Mouse (Mus musculus) monocyte, adult 5-6 weeks (primary cell): ENCODE measurements at regions not wholly inside any gene's neighbourhood (a gene's known extent, or its start where the extent isn't known, plus 50 kb on each side); places are given as distances from the start of the nearest gene placed in this dataset.
"Not testable (repeated sequence)": the region's sequence is repeated elsewhere in the genome, so short reads cannot be mapped to it uniquely, and the experiment has no call there.

Experiments
- ATAC-seq: fragments of 153-309, 156-312 bp; replicated peaks from 2 replicates; pipeline ENCODE4 v1.8.0; 2017; ENCODE audit warnings: mild to moderate bottlenecking; ENCODE audit not compliant: low TSS enrichment, insufficient number of reproducible peaks, severe bottlenecking, poor library complexity, low FRiP score

DNA sequence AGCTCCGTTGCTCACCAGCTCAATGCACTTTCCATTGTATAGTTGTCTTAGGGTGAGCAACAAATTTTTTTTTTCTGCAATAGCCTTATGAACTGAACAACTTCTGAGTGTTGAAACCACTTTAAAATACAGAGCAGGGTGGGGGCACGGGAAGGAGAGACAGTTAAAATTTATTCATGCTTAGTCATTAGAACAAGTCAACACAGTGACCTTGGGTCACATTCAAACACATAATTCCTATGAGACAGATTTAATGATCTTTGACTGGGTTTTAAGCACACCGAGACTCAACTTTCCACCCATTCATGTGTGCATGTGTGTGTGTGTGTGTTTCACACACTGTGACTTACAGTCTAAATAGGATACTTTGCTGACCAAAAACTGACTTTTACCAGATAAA is 121.7 kb downstream of the Car2 start:
- no peak for ATAC-seq

DNA sequence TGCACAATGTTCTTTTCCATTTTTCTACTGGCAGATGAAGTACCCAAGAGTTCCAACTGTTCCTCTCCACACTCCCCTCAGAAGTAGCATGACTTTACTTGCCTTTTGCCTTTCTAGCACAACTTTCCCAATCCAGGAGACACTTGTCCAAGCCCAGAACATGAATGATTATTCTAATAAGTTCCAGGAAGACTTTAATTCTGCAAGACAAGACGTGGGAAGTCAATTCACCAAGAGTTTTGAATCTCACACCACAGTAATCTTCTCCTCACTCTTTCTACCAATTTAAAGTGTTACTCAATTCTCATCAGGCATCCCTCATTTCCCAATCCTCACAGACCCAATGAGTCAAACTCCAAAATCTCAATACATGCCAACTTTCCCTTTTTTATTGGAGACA is 122.4 kb downstream of the Car2 start:
- ATAC-seq = no peak

DNA sequence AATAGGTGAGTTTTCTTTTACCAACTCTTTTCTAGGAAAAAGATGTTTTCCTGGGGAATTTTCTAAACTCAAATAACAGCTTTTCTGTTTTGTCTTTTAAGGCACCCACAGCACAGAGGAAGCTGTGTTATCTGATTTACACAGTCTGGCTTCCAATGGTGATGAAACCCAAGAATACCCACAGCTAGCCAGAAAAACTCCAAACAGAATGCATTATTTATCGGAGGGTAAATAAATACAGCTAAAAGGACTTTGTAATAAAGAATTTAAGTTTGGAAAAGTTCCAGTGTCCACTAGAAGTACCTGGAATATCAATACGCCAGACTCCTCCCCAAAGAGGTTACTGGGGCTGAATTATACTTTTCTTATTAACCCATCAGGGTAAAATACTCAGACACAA is 123.7 kb downstream of the Car2 start:
- ATAC-seq = no peak

DNA sequence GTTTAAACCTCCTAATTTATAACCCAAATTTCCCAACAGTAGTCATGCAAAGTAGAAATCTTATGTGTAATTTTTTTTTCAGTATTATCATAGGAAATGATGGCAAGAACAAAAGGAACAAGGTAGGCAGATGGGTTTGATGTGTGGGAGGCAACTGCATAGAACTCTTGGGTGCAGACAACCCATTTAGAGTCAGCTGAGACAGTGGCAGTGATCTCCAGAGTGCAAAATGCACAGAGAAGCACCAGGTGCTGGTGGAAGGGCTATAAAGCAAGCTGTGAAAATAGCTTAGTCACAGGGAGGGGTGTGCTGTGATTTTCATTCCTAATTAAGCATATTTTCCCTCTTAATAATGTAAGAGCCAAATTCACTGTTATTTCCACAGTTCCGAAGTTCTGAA is 130.5 kb downstream of the Car2 start:
- ATAC-seq = no peak

DNA sequence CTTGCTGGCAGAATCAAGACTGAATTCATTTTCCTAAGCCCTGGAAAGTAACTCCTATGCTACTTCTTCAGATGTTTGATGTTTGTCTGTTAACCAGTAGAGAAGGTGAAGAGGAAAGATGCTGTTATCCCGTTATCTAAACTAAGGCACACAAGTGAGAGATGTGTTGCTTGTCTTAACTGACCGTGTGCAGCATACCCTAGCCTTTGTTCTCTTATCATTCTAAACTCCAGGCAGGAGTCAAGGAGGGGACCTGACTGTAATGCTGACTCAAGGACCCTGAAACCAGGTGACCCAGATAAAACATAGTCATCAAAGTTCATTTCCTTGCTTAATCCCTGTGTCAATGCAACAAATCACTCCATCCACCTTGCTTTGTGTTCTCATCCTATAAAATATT is 136.7 kb downstream of the Car2 start:
- no peak for ATAC-seq

DNA sequence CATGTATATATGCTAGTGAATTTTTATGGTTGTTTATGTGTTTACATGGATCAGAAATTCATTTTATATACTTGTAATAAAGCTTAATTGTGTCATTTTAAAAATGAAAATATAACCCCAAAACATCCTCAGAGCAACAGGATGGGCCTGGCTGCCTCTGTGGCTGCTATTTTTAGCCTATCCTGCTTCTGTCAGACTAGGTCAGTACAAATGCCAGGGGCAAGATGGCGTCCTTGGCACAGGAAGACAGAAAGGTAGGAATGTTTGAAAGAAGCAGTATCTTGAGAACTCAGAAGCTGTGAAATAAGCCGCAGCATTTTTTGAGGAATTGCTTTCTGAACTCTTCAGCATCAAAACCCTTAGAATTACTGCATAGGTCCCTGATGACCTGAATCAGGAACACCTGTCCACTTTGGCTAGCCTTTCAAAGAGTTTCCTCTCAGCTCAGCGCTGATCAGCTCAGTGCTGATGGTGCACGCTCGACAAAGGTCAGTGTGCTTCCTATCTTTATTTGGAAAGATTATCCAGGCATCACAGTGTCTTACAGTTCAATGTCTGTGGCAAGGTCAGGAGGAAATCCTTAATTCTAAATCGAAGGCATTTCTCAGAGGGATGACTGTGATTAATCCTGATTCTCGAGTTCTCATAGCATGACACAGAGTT is 154.9 kb downstream of the Car2 start:
- ATAC-seq = no peak

DNA sequence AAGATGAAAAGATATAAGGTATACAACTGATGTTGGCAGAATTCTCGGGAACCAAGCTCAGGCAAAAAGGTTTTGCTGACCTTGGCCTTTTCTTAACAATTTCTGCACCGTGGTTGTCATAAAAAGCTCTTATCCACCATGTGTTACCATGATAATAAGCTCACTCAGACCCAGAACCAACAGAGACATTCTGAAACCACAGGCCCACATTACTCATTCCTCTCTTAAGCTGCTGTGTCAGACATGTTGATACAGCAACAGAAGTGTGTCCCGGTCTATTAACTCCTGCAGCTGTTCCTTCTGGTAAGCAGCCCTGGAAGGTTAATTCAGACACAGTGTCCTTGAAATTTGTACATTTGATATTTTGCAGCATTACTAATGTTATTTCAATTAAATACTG is 167.9 kb downstream of the Car2 start:
- no peak for ATAC-seq

DNA sequence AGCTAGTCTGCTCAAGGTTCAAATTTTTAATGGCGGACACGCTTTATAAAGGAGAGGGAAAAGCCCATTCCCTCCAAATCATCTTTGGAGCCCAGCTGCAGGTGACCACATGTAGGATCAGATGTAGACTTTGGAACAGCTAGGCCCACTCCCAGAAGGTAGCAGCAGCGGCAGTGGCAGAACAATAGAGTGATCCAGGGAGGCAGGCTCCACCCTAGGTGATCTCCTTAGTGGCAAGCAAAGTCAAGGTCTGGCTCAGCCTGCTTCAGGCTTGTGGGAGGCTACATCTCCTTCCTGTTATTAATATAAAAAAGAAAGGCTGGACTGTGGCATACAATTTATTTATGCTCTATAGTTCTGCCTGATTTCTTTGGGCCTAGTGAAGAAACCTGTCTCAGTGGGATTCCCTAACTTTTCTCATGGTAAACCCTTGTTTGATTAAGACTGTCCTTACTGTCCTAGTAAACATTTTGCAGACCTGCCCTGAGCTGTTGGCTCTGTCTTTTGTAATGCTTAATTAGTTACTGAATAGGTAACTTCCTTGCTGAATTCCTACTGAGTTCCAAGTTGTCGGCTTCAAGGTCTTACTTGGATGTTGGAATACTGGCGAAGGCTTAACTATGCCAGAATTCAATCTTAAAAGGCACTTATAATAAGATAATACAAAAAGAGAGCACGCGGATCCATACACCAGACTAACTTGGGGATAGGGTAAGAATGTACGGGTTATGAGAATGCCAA is 169.6 kb downstream of the Car2 start:
- ATAC-seq = not testable (repeated sequence)

DNA sequence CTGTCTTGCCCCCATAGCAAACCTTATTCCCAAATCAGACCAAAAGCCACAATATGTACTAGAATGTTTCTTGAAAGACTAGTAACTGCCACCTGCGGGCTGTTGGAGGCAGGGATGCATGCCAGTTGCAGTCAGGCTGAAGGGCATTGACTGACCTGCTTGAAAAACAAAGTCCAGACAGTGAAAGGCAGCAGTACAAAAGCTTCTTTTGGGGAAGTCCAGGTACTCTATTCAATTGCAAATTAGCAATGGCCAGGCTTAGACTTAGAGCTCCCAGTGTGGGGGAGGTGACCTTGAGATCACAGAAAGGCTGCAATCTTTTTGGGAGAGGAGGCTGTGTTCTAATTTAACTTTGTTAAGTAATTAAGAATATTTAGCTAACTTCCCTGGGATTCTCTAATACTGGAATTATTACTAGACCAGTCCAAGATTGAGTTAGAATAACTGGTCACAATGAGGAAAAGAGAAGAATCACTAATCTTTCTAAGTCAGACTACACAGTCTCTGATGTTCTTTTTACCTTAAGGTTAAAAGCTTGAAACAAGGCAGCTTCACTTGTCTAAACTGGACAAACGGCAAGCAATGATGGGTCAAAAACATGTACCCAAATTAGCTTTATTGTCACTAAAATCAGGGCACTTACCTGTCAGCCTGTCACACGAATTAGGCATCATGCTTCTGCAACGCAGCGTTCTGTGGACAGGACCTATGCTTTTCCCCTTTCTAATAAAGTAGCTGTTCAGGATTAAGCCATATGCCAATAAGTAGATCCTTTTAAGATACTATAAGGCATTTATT is 170.9 kb downstream of the Car2 start:
- not testable (repeated sequence) for ATAC-seq

DNA sequence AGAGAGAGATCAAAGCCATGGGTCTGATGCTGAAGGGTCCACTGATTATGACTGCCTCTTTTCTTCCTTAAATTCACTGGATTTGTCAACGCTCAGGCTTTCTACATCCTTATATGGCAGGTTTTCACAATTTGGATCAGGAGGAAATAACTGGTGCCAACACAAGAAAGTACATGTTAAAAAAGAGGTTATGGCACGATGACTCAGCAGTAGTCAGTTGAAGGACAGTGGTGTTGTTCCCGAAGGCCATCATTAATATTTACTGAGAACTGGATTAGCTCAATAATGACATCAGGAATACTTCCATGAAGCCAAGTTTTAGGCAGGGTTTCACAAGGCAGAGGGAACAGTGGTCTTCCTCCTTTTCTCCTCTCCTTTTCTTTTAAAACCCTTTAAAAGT is 179.6 kb downstream of the Car2 start:
- no peak for ATAC-seq

DNA sequence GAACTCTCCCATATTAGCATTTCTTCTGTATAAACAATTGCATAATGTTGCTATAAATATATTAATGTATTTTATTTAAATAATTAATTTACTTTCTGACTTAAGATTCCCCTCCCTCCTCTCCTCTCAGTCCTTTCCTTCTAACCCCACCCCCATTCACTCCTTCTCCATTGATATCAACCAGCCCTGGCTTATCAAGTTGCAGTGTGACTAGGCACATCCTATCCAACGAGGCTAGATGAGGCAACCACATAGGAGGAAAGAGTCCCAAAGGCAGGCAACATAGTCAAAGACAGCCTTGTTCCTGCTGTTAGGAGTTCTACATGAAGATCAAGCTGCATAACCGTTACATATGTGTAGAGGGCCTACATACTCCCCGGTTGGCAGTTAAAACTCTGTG is 182.2 kb downstream of the Car2 start:
- no peak for ATAC-seq

DNA sequence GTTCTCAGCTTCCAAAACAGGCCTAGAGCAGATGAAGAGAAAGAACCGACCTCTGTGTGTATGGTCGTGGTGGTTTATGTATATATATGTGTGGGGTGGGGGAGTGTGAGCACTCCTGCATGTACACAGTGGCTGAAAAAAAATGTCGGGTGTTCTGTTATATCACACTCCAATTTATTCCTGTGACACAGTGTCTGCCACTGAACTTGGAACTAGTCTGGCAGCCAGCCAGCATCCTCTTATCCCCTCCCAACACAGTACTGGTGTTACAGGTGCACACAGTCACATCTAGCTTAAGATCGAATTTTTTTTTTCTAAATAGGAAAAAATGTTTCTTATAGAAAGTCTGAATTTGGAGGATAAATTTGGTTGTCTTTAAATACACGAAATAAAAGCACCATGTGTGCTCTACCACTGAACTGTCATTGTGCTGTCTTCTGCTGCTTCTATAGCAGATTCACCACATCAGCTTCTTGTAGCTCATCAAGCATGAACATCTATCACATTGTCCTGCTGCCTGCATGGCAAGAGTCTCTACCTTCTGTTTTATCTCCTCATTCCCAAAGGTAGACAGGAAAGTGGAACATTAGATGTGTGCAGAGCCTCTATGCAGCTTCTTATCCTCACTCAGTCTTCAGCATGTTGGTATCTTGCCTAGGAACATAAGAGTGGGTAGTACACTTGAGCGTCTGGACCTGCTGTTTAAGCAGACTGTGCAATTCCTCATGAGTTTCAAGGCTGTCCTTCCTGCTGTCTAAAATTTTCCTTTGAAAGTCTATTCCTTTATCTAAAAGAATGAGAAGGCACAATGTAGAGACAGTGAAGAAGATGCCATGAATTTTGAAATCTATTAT is 185.2 kb downstream of the Car2 start:
- no peak for ATAC-seq

DNA sequence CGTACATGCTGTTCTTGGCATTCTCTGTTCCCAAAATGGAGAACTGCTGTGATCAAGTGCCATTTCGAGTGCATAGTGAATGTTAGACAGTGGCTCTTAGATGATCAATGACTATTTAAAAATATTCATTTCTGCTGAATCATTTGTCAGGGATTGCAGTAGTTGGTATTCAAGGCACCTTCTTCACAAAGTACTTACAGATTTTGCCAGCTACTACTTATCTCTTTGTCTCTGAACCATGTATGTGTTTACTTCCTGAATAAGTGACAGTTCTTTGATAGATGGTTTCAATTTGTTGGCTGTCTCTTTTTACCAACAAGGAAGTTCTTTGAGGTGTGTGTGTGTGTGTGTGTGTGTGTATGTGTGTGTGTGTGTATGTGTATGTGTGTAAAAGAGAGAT is 187.3 kb downstream of the Car2 start:
- ATAC-seq = no peak

DNA sequence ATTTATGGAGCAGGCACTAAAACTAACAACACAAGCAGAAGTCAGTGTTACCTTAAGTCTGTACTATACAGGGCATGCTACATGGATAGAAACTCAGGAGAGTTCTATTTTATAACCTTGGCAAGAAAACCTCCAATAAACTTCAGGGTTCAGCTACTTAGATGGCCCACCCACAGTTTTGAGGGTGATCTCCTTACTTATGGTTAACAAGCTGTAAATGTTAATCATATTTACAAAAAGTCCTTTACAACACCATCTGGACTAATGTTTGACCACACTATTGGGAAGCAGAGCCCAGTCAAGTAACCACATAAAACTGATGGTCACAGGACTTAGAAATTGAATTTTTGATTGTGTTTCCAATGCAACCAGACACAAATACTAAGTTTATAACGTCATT is 187.8 kb downstream of the Car2 start:
- ATAC-seq = no peak

DNA sequence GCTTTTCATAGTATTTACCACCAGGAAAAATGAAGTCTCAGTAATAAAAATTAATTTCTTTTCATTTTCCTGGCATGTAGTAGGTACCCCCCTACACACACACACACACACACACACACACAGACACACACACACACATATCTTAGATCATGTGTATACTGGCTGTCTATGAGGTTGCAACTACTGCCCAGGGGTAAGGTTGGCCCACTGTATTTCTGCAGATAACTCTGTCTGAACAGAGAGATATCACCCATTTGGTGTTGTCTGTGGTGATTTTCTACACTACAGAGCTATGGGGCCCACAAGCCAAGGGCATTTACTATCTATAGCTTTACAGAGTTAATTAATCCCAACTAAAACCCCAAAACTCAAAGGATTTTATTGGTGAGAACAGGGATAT is 188.9 kb downstream of the Car2 start:
- ATAC-seq = no peak

DNA sequence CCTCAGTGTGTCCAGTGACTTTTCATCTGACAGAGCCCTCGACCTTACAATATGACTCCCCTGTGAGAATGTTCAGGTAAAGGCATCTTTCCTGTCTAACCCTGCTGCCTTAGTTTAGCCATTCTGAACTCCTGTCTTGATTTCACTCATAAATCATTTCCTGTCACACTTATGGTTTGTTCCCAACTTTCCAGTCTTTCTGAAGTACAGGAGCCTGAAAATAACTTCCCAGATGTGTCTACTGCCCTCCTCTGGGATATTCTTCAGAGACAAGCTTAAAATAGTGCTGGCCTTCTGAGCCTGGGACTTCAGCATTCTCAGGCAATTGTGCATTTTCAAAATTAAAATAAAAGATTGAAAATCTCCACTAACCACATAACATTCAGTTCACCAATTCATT is 204.1 kb downstream of the Car2 start:
- ATAC-seq = no peak

DNA sequence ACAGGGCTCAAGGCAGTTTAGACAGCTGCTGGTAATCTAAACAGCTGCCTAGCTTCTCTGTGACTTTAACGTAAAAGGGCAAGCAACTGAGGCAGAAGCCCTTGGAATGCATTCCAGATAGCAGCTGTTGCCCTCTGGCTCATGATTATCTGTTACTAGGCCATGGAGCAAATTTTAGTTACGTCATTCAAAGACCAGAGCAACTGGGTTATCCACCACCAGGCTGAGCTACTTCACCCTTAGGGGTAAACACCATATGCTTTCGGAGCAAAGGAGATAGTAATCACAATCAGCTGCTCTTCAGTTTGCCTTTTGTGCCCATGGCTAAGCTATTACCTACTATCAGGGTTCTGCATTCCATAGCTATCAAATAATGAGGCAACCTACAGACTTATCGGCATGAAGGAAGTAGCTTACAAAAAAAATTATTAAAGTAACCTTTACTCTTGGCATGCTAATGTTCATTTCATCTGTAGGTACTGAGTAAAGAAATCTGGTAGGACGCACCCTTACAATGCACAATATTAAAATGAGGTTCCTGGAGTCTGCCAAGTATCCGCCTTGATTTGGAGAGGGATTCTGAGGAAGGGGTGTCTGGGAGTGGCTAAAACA is 212.2 kb downstream of the Car2 start:
- no peak for ATAC-seq

DNA sequence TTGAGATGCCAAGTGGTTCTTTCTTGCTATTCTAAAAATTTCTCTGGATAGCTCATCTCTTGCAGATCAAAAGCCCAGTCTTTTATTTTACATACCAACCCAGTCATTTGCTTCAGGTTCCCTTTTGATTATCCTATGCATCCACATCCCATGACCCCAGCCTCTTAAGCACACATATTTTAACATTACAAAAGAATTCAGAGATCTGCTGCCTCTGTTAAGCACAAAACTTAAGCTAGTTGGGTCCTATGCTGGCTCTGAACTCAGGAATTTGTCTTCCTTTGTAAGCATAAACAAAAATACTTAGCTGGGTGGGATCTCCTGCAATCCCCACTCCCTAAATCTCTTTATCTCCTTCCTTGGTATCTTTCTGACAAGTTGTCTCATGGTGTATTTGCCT is 212.9 kb downstream of the Car2 start:
- no peak for ATAC-seq

DNA sequence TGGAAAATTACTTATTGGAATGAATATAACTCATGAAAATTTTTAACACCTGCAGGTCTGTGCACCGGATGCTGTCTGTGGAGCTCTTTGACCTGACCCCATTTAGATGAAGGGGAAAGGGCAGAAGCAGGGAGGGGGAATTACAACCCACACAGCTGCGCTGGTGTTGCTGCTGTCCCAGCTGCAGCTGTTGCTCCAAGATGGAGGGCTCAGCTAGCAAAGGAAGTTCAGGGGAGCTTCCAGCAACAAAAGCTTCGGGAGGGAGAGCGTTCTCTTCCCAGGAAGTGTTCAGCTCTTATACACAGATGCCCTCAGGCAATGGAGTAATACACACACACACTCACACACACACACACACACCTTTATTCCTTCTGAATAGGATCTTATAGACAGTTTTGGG is 219.6 kb downstream of the Car2 start:
- no peak for ATAC-seq
